Mouse (Mus musculus): Measurements from ENCODE around the gene Fcrl5. TPM values are rescaled to one million over a fixed set of nuclear protein-coding genes. Genes with fewer than 3 reads are reported as not detected.

Fcrl5 gene
- polyA plus RNA-seq, 1 experiment = not detected

- DNase-seq (ENCODE audit: low read depth) = no peak
- TF ChIP-seq POLR2A (IDR thresholded peaks at IDR 0.05; ENCODE audit: borderline replicate concordance, extremely low read depth, insufficient read depth, insufficient read length, poor library complexity, severe bottlenecking) (no peak), CTCF (IDR thresholded peaks at IDR 0.05; ENCODE audit: borderline replicate concordance, extremely low read depth, insufficient read depth, insufficient read length) (no peak)
These were observed 102.5 kb downstream of the Fcrl5 start for GRCm38 (mm10) chr3:87538034-87538433.

GRCm38 (mm10) chr3:87540028-87540675 lies 104.6 kb downstream of the Fcrl5 start:
- TF ChIP-seq POLR2A (IDR thresholded peaks at IDR 0.05; ENCODE audit: borderline replicate concordance, extremely low read depth, insufficient read depth, insufficient read length, poor library complexity, severe bottlenecking) (no peak), CTCF (IDR thresholded peaks at IDR 0.05; ENCODE audit: borderline replicate concordance, extremely low read depth, insufficient read depth, insufficient read length) (no peak)
- no peak for DNase-seq (ENCODE audit: low read depth)

GRCm38 (mm10) chr3:87540714-87541113 lies 105.1 kb downstream of the Fcrl5 start:
- TF ChIP-seq CTCF (IDR thresholded peaks at IDR 0.05; ENCODE audit: borderline replicate concordance, extremely low read depth, insufficient read depth, insufficient read length) (no peak), POLR2A (IDR thresholded peaks at IDR 0.05; ENCODE audit: borderline replicate concordance, extremely low read depth, insufficient read depth, insufficient read length, poor library complexity, severe bottlenecking) (no peak)
- no peak for DNase-seq (ENCODE audit: low read depth)

- no peak for TF ChIP-seq CTCF (IDR thresholded peaks at IDR 0.05; ENCODE audit: borderline replicate concordance, extremely low read depth, insufficient read depth, insufficient read length)
- TF ChIP-seq POLR2A (IDR thresholded peaks at IDR 0.05; ENCODE audit: borderline replicate concordance, extremely low read depth, insufficient read depth, insufficient read length, poor library complexity, severe bottlenecking) = no peak
- DNase-seq (ENCODE audit: low read depth) = no peak
These were observed 107.1 kb downstream of the Fcrl5 start for GRCm38 (mm10) chr3:87542481-87543215.

- no peak for DNase-seq (ENCODE audit: low read depth)
- no peak for TF ChIP-seq CTCF (IDR thresholded peaks at IDR 0.05; ENCODE audit: borderline replicate concordance, extremely low read depth, insufficient read depth, insufficient read length)
- no peak for TF ChIP-seq POLR2A (IDR thresholded peaks at IDR 0.05; ENCODE audit: borderline replicate concordance, extremely low read depth, insufficient read depth, insufficient read length, poor library complexity, severe bottlenecking)
These were observed 110.0 kb downstream of the Fcrl5 start for GRCm38 (mm10) chr3:87545554-87545953.

GRCm38 (mm10) chr3:87546291-87546721 lies 110.7 kb downstream of the Fcrl5 start:
- DNase-seq (ENCODE audit: low read depth) = no peak
- TF ChIP-seq POLR2A (IDR thresholded peaks at IDR 0.05; ENCODE audit: borderline replicate concordance, extremely low read depth, insufficient read depth, insufficient read length, poor library complexity, severe bottlenecking) = no peak
- no peak for TF ChIP-seq CTCF (IDR thresholded peaks at IDR 0.05; ENCODE audit: borderline replicate concordance, extremely low read depth, insufficient read depth, insufficient read length)

GRCm38 (mm10) chr3:87549908-87550307 lies 114.3 kb downstream of the Fcrl5 start:
- no peak for TF ChIP-seq CTCF (IDR thresholded peaks at IDR 0.05; ENCODE audit: borderline replicate concordance, extremely low read depth, insufficient read depth, insufficient read length)
- no peak for TF ChIP-seq POLR2A (IDR thresholded peaks at IDR 0.05; ENCODE audit: borderline replicate concordance, extremely low read depth, insufficient read depth, insufficient read length, poor library complexity, severe bottlenecking)
- no peak for DNase-seq (ENCODE audit: low read depth)

Other genes with a start within 250 kb of the Fcrl5 start
- 5.9 and 8.9 TPM in 2 replicates for gene Fcrls, start 172.0 kb upstream of the Fcrl5 start, polyA plus RNA-seq (2012; rRNA removed)
- gene Cd5l, start 77.9 kb upstream of the Fcrl5 start, polyA plus RNA-seq (2012; rRNA removed) = 0.14 and 0.36 TPM in 2 replicates
- 0.07 TPM in 1 of 2 replicates, not detected in the other for gene Fcrl1, start 59.4 kb upstream of the Fcrl5 start, polyA plus RNA-seq (2012; rRNA removed)
- 11.6 and 12.0 TPM in 2 replicates for gene Etv3, start 89.6 kb downstream of the Fcrl5 start, polyA plus RNA-seq (2012; rRNA removed)
- gene Arhgef11, start 181.8 kb downstream of the Fcrl5 start, polyA plus RNA-seq (2012; rRNA removed) = 40.4 and 44.5 TPM in 2 replicates

Measured in brain, embryonic 14.5 days (tissue).